Mouse (Mus musculus): ENCODE measurements at regions not wholly inside any gene's neighbourhood (a gene's known extent, or its start where the extent isn't known, plus 50 kb on each side); places are given as distances from the start of the nearest gene placed in this dataset.
"Not testable (repeated sequence)": the region's sequence is repeated elsewhere in the genome, so short reads cannot be mapped to it uniquely, and the experiment has no call there.

GRCm38 (mm10) chr3:22285904-22286303, 209.5 kb downstream of the Tbl1xr1 start:
- DNase-seq (ENCODE audit: low spot score in 2 of 2): no peak
- intact Hi-C loops (cut with DNase I): no loop called here

DNA sequence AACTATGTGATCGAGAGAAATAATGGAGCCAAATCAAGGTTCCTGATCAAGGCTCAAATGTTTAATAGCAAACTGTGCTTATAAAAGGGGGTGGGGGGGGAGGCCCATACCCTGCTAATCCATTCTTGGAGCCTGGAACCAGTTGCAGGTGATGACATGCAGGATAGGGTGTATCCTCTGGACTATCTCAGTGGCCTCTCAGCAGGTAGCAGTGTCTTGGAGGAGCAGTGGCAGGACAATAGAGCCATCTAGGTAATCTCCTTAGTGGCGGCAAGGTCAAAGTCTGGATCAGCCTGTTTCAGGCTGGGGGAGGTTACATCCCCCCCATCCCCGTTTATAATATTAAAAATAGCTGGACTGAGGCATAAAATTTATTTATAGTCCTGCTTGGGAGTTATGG, 217.0 kb downstream of the Tbl1xr1 start:
- intact Hi-C loops (cut with DNase I): no loop called here
- no peak for DNase-seq (ENCODE audit: low spot score in 2 of 2)

- DNase-seq (ENCODE audit: low spot score in 2 of 2); intact Hi-C loops (cut with DNase I): not testable (repeated sequence)
Observed at GRCm38 (mm10) chr3:22294081-22294480, 217.6 kb downstream of the Tbl1xr1 start.

DNA sequence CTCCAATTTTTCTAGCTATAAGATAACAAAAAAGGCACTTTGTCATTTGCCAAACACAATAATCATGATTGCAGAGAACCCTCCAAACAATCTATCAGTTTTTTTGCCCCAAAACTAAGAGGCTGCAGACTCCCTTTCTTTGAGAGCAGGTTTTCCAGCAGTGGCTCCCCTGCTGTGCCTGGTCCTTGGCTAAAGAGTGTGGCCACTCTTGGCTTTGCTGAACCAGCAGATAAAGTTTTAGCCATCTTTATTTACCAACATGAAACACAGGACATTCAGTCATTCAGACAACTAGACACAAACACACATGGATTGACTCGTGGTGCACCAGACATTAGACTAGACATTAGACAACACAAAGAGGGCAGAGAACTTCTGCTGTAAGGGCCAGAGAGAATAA, 220.5 kb downstream of the Tbl1xr1 start:
- DNase-seq (ENCODE audit: low spot score in 2 of 2); intact Hi-C loops (cut with DNase I): not testable (repeated sequence)

- intact Hi-C loops (cut with DNase I): not testable (repeated sequence)
Observed at GRCm38 (mm10) chr3:22297831-22298230, 221.4 kb downstream of the Tbl1xr1 start.

DNA sequence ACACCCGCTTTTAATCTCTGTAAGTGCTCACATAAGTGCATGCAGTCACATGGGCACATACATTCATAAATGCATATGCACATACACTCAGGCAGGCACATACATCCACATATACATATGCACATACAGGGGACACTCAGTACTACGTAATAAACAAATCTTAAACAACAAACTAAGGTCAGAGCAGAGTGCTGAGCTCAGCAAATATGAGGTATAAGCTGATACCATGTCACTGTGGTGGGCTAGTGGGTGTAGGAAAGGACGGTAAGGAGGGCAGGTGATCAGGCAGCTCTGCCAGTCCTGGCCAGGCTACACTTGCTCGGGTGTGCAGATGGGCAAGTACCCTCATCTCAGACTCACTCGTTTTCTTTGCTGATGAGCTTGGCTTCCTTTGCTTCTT, 224.1 kb downstream of the Tbl1xr1 start:
- no peak for DNase-seq (ENCODE audit: low spot score in 2 of 2)
- intact Hi-C loops (cut with DNase I): loop anchor here (10.0 kb wide), 2 partner anchors 1646 to 1716 kb away; no protein-coding TSS in a partner anchor

More at GRCm38 (mm10) chr3:22297831-22298230, 221.4 kb downstream of the Tbl1xr1 start:
- not testable (repeated sequence) for DNase-seq (ENCODE audit: low spot score in 2 of 2)

- intact Hi-C loops (cut with DNase I): loop anchor here (10.0 kb wide), 2 partner anchors 1647 to 1717 kb away; no protein-coding TSS in a partner anchor
- DNase-seq (ENCODE audit: low spot score in 2 of 2): no peak
Observed at GRCm38 (mm10) chr3:22301991-22302517, 225.6 kb downstream of the Tbl1xr1 start.

DNA sequence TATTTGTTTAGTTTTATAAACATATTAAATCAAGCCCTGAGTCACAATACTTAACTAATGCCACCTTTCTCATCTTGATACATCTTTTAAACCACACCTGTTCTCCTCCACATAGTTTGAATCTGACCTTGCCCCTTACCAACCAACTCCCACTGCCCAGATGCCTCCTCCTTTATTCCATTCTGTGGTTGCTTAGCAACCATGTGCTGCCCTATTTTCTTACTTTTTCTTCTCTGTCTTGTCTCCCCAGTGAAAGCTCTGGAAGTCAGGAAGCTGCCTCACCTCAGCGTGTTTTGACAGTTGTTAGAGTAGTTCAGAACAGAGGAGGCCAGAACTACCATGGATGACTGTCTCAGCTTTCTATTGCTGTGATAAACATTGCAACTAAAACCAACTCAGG, 227.7 kb downstream of the Tbl1xr1 start:
- intact Hi-C loops (cut with DNase I): loop anchor here (10.0 kb wide), 2 partner anchors 1649 to 1719 kb away; no protein-coding TSS in a partner anchor
- DNase-seq (ENCODE audit: low spot score in 2 of 2): peak in 1 of 2 experiments; percentile 25

- DNase-seq (ENCODE audit: low spot score in 2 of 2): peak in 1 of 2 experiments; percentile 19
- intact Hi-C loops (cut with DNase I): loop anchor here (10.0 kb wide), 2 partner anchors 1652 to 1722 kb away; no protein-coding TSS in a partner anchor
Observed at GRCm38 (mm10) chr3:22306624-22307023, 230.2 kb downstream of the Tbl1xr1 start.

- peak; percentile 74 to 85 for DNase-seq (ENCODE audit: low spot score in 2 of 2)
- intact Hi-C loops (cut with DNase I): loop anchor here (10.0 kb wide), 2 partner anchors 1654 to 1724 kb away; no protein-coding TSS in a partner anchor
Observed at GRCm38 (mm10) chr3:22308962-22309361, 232.5 kb downstream of the Tbl1xr1 start.

GRCm38 (mm10) chr3:22316466-22317185, 240.2 kb downstream of the Tbl1xr1 start:
- no peak for DNase-seq (ENCODE audit: low spot score in 2 of 2)
- intact Hi-C loops (cut with DNase I): no loop called here

- DNase-seq (ENCODE audit: low spot score in 2 of 2); intact Hi-C loops (cut with DNase I): not testable (repeated sequence)
Observed at GRCm38 (mm10) chr3:22320425-22320824, 244.0 kb downstream of the Tbl1xr1 start.

DNA sequence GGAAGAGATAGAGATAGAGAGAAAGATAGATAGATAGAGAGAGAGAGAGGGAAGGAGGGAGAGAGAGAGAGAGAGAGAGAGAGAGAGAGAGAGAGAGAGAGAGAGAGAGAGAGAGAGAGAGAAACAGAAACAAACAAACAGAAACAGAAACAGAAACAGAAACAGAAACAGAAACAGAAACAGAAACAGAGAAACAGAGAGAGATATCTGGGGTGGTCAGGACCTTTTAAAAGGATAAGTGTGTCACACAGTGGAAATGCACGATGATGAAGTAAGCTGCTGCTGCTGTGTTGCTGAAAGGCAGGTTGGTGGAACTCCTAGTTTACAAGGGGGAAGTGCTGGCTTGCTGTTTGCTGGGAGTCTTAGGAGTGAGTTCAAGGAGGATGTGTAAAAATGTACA, 254.8 kb downstream of the Tbl1xr1 start:
- intact Hi-C loops (cut with DNase I): no loop called here
- DNase-seq (ENCODE audit: low spot score in 2 of 2): no peak

All from left cerebral cortex, postnatal 25 days (tissue).